14 mouse cellular contexts compared by ENCODE assay signal in genomic region chr10:62854992-62855391, GRCm38 (mm10). TPM values are rescaled to one million over a fixed set of nuclear protein-coding genes. Genes with fewer than 3 reads are reported as not detected.
DNase-seq lines count a peak whose midpoint lies in the region; ATAC-seq lines count a peak whose summit lies in the region.
"Had no signal": no experiment of that assay in that cellular context is flagged by ENCODE, and none has a peak within 500 bp of the region (broad histone marks: within the 10 kb centered on the region; RNA-seq: fewer than 3 reads in every experiment).

No protein-coding gene starts in this region.

- ATAC-seq in heart, embryonic 11.5 days (replicated peaks; ENCODE audit: insufficient number of reproducible peaks, low FRiP score, low TSS enrichment) = peak; percentile 31; the same call in 1 of the 2 replicates
- no peak for ATAC-seq in cerebellum, adult (ENCODE audit: insufficient number of reproducible peaks, low FRiP score, low TSS enrichment)
- ATAC-seq: activated CD4-positive, CD25-positive, alpha-beta regulatory T cell, adult 4 months; forebrain, postnatal 0 days had no signal

- H3K4me3 ChIP-seq in heart, embryonic 11.5 days (ENCODE audit: low read depth, low read length) = no peak overlapping the region
- H3K4me3 ChIP-seq: embryonic facial prominence, embryonic 13.5 days; layer of hippocampus, adult 2 months had no signal

- no peaks in the 10 kb centered on the region for H3K9me3 ChIP-seq in heart, embryonic 11.5 days (replicated peaks; ENCODE audit: control insufficient read depth, low read length)
- H3K9me3 ChIP-seq: embryonic facial prominence, embryonic 13.5 days had no signal

- H3K4me1 ChIP-seq in heart, embryonic 11.5 days (ENCODE audit: control insufficient read depth, insufficient read depth, low read length) = peaks cover 8% of the 10 kb centered on the region

- peak; percentile 20 for DNase-seq in embryo, embryonic 10 days (ENCODE audit: low spot score)
- no peak for DNase-seq in embryo, embryonic 9.5 days (ENCODE audit: extremely low spot score)
- DNase-seq in kidney, adult 11 months = peak; percentile 45
- peak; percentile 21 to 44 for DNase-seq in kidney, postnatal 36 days
- no peak for DNase-seq in spleen, postnatal 36 days (ENCODE audit: low spot score in 2 of 2)
- DNase-seq in right cerebral cortex, postnatal 36 days (ENCODE audit: low spot score in 2 of 2) = no peak
- DNase-seq: cerebellum, adult 9-11 months; forebrain, postnatal 0 days; spleen, adult 18-20 months had no signal

- H3K27ac ChIP-seq in heart, embryonic 11.5 days (ENCODE audit: low read depth, low read length) = peak overlapping the region; percentile 83
- H3K27ac ChIP-seq: embryonic facial prominence, embryonic 13.5 days; layer of hippocampus, adult 2 months had no signal

- H3K36me3 ChIP-seq in heart, embryonic 11.5 days (ENCODE audit: control insufficient read depth, insufficient read depth, low read length) = no peaks in the 10 kb centered on the region
- H3K36me3 ChIP-seq: embryonic facial prominence, embryonic 13.5 days had no signal

- no peak overlapping the region for H3K9ac ChIP-seq in heart, embryonic 11.5 days (ENCODE audit: low read depth, low read length)
- H3K9ac ChIP-seq: embryonic facial prominence, embryonic 13.5 days; forebrain, postnatal 0 days had no signal

- WGBS in heart, embryonic 11.5 days (ENCODE audit: insufficient replicate concordance) = 19% methylated on average over 2 of the region's 2 CpGs

- peak overlapping the region; percentile 37 for H3K4me2 ChIP-seq in heart, embryonic 11.5 days
- H3K4me2 ChIP-seq: embryonic facial prominence, embryonic 13.5 days had no signal

- H3K27me3 ChIP-seq in heart, embryonic 11.5 days (ENCODE audit: control insufficient read depth, insufficient read depth, low read length) = no peaks in the 10 kb centered on the region
- H3K27me3 ChIP-seq: embryonic facial prominence, embryonic 13.5 days had no signal

RNA-seq across cellular contexts. Expression of gene Tet1, which starts 53.8 kb away (rescaled TPM):
- polyA plus RNA-seq in heart, embryonic 11.5 days (2014; fragmentation: Nextera tagmentation; extraction: Ambion mirVana) = 25.9 and 32.6 TPM in 2 replicates

Comparison
In these comparisons a context has a peak if more than half of its experiments do, and no peak if none do; other contexts are left out.
1. DNase-seq: peak in embryo, embryonic 10 days (single experiment), kidney, adult 11 months (single experiment) and kidney, postnatal 36 days (2 of 2); none in embryo, embryonic 9.5 days (single experiment), spleen, postnatal 36 days (0 of 2) and right cerebral cortex, postnatal 36 days (0 of 2).